In genomic region chr4:155221106-155221505, GRCm38 (mm10) we compare ENCODE assay signal across 8 mouse cellular contexts. TPM values are rescaled to one million over a fixed set of nuclear protein-coding genes. Genes with fewer than 3 reads are reported as not detected.
DNase-seq lines count a peak whose midpoint lies in the region; ATAC-seq and TF ChIP-seq lines count a peak whose summit lies in the region.

No protein-coding gene starts in this region.

- 2% methylated on average over 7 of the region's 7 CpGs for WGBS in embryonic facial prominence, embryonic 12.5 days
- 2% methylated on average over 7 of the region's 7 CpGs for WGBS in intestine, embryonic 14.5 days
- 1% methylated on average over 7 of the region's 7 CpGs for WGBS in neural tube, embryonic 12.5 days

- DNase-seq in layer of hippocampus, adult 2 months (ENCODE audit: low spot score in 2 of 2), result no peak
- DNase-seq in layer of hippocampus, adult 9-11 months, result no peak
- no peak for DNase-seq in intestine, embryonic 14.5 days (ENCODE audit: low spot score)
- no peak for DNase-seq in adrenal gland, adult (ENCODE audit: inconsistent age in 2 of 2, low spot score in 1 of 2)
- no peak for DNase-seq in thymus, postnatal 25 days
- no peak for DNase-seq in layer of hippocampus, postnatal 25 days (ENCODE audit: extremely low spot score in 1 of 2, low spot score in 1 of 2)

- TF ChIP-seq CTCF in layer of hippocampus, adult 2 months (conservative IDR thresholded peaks at IDR 0.05), result no peak

- peak overlapping the region; percentile 81 for H3K4me3 ChIP-seq in layer of hippocampus, adult 2 months
- H3K4me3 ChIP-seq in embryonic facial prominence, embryonic 12.5 days, result peak overlapping the region; percentile 66
- H3K4me3 ChIP-seq in intestine, embryonic 14.5 days (ENCODE audit: low read depth, low read length), result peak overlapping the region; percentile 88
- H3K4me3 ChIP-seq in neural tube, embryonic 12.5 days, result peak overlapping the region; percentile 95

- no peaks in the 10 kb centered on the region for H3K27me3 ChIP-seq in embryonic facial prominence, embryonic 12.5 days
- no peaks in the 10 kb centered on the region for H3K27me3 ChIP-seq in intestine, embryonic 14.5 days (replicated peaks; ENCODE audit: control insufficient read depth, insufficient read depth, low read length)
- H3K27me3 ChIP-seq in neural tube, embryonic 12.5 days (replicated peaks), result no peaks in the 10 kb centered on the region

- H3K9me3 ChIP-seq in embryonic facial prominence, embryonic 12.5 days, result no peaks in the 10 kb centered on the region
- H3K9me3 ChIP-seq in intestine, embryonic 14.5 days (ENCODE audit: control insufficient read depth, low read length), result no peaks in the 10 kb centered on the region
- no peaks in the 10 kb centered on the region for H3K9me3 ChIP-seq in neural tube, embryonic 12.5 days

- ATAC-seq in embryonic facial prominence, embryonic 12.5 days (ENCODE audit: insufficient number of reproducible peaks, insufficient read depth, low FRiP score, low TSS enrichment), result no peak
- ATAC-seq in intestine, embryonic 14.5 days (replicated peaks; ENCODE audit: low FRiP score, low TSS enrichment, low read depth), result no peak
- no peak for ATAC-seq in neural tube, embryonic 12.5 days (ENCODE audit: low FRiP score, low read depth)

- no peaks in the 10 kb centered on the region for H3K36me3 ChIP-seq in embryonic facial prominence, embryonic 12.5 days
- H3K36me3 ChIP-seq in intestine, embryonic 14.5 days (ENCODE audit: control insufficient read depth, insufficient read depth, low read length), result peaks cover 5% of the 10 kb centered on the region; the same call in 1 of the 2 replicates
- no peaks in the 10 kb centered on the region for H3K36me3 ChIP-seq in neural tube, embryonic 12.5 days

- peak overlapping the region; percentile 92 for H3K4me2 ChIP-seq in embryonic facial prominence, embryonic 12.5 days (replicated peaks)
- H3K4me2 ChIP-seq in intestine, embryonic 14.5 days (ENCODE audit: low read length), result peak overlapping the region; percentile 99
- H3K4me2 ChIP-seq in neural tube, embryonic 12.5 days (replicated peaks), result peak overlapping the region; percentile 92

- H3K27ac ChIP-seq in layer of hippocampus, adult 2 months, result peak overlapping the region; percentile 93
- H3K27ac ChIP-seq in embryonic facial prominence, embryonic 12.5 days, result no peak overlapping the region
- H3K27ac ChIP-seq in intestine, embryonic 14.5 days (ENCODE audit: low read depth), result peak overlapping the region; percentile 76
- H3K27ac ChIP-seq in neural tube, embryonic 12.5 days, result peak overlapping the region; percentile 5; the same call in 1 of the 2 replicates

- peaks cover 46% of the 10 kb centered on the region for H3K4me1 ChIP-seq in embryonic facial prominence, embryonic 12.5 days
- peaks cover 50% of the 10 kb centered on the region for H3K4me1 ChIP-seq in intestine, embryonic 14.5 days (replicated peaks; ENCODE audit: control insufficient read depth, insufficient read depth, low read length)
- H3K4me1 ChIP-seq in neural tube, embryonic 12.5 days, result peaks cover 61% of the 10 kb centered on the region

- peak overlapping the region; percentile 99 for H3K9ac ChIP-seq in embryonic facial prominence, embryonic 12.5 days
- H3K9ac ChIP-seq in intestine, embryonic 14.5 days (ENCODE audit: low read length), result peak overlapping the region; percentile 84
- H3K9ac ChIP-seq in neural tube, embryonic 12.5 days, result peak overlapping the region; percentile 98

RNA-seq across cellular contexts. Expression of gene Ski, which starts 1.3 kb away (rescaled TPM):
- 100 to 1,000 TPM; 128 to 136 TPM for total RNA-seq in layer of hippocampus, adult 2 months (2021)
- 16.8 and 17.7 TPM in 2 replicates for polyA plus RNA-seq in embryonic facial prominence, embryonic 12.5 days (2016; fragmentation: Nextera tagmentation; extraction: Ambion mirVana)
- polyA plus RNA-seq in intestine, embryonic 14.5 days (2014; fragmentation: Nextera tagmentation; extraction: Ambion mirVana), result 24.4 and 25.3 TPM in 2 replicates
- polyA plus RNA-seq in neural tube, embryonic 12.5 days (2016; fragmentation: Nextera tagmentation; extraction: Ambion mirVana), result 12.3 and 13.2 TPM in 2 replicates
- total RNA-seq in layer of hippocampus, postnatal 25 days (2021), result 100 to 1,000 TPM; 119 to 129 TPM

RNA-seq across cellular contexts. Expression of gene Faap20, which starts 28.5 kb away (rescaled TPM):
- 10 to 100 TPM; 29.2 to 34.3 TPM for total RNA-seq in layer of hippocampus, adult 2 months (2021)
- 85.1 and 87.4 TPM in 2 replicates for polyA plus RNA-seq in embryonic facial prominence, embryonic 12.5 days (2016; fragmentation: Nextera tagmentation; extraction: Ambion mirVana)
- polyA plus RNA-seq in intestine, embryonic 14.5 days (2014; fragmentation: Nextera tagmentation; extraction: Ambion mirVana), result 74.6 and 81.2 TPM in 2 replicates
- polyA plus RNA-seq in neural tube, embryonic 12.5 days (2016; fragmentation: Nextera tagmentation; extraction: Ambion mirVana), result 87.5 and 89.3 TPM in 2 replicates
- total RNA-seq in layer of hippocampus, postnatal 25 days (2021), result 10 to 100 TPM; 29.2 to 36.6 TPM
